Mouse (Mus musculus) brain, embryonic 18.5 days (tissue): ENCODE results near the gene Dnali1.

Source experiments
- DNase-seq: peaks from one replicate; pipeline ENCODE4 v3.0.0-alpha.2; 2012; ENCODE audit warnings: low read depth, low spot score

The Dnali1 gene

GRCm38 (mm10) chr4:125034341-125034740 lies 31.2 kb downstream of the Dnali1 start:
- DNase-seq = no peak

GRCm38 (mm10) chr4:125029891-125030614 lies 35.5 kb downstream of the Dnali1 start:
- peak; percentile 65 for DNase-seq

GRCm38 (mm10) chr4:125020780-125021538 lies 44.5 kb downstream of the Dnali1 start:
- DNase-seq = no peak

DNA sequence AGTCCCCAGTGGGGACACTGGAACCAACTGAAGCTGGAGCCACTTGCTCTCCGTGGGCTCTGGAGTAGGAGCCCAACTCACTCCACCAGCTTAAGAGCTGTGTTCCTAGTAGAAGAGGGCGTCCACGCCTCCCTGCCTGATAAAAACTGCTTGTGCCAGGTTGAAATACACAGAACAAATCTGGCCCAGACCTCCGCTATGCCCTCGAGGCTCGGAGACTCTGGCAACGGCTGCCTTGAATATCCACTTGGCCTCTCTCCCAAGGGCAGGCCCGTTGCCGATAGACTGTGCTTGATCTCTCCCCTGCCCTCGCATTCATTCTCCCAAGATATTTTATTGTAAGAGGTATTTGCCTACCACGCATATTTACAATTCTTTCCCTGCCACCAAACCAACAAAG lies 48.1 kb downstream of the Dnali1 start:
- DNase-seq = no peak

GRCm38 (mm10) chr4:125015806-125016635 lies 49.5 kb downstream of the Dnali1 start, which contains the start of gene Gnl2:
Gnl2 (plus strand) TSS chr4:125016585.
- DNase-seq = no peak

- DNase-seq = no peak
Measured at GRCm38 (mm10) chr4:125008712-125009111, 56.8 kb downstream of the Dnali1 start.

DNA sequence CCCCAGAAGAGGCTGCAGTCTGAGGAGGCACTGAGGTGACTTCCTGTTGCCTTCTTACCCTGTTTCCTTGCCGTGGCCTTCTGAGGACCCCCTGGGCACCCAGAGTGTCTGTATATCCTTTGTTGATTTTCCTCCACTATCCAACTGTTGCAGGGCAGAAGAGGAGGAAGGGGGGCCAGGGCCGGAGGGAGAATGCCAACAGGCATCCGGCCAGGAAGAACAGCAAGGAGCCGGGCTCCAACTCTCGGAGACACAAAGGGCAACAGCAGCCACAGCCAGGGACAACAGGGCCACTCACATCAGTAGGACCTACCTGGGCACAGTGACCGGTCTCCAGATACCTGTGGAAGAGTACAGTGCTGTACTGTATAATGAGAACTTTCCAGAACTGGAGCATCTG lies 57.3 kb downstream of the Dnali1 start:
- DNase-seq = no peak

GRCm38 (mm10) chr4:125007460-125007859 lies 58.0 kb downstream of the Dnali1 start:
- no peak for DNase-seq
